Mouse (Mus musculus) naive thymus-derived CD4-positive, alpha-beta T cell, adult 2 months (primary cell): ENCODE results near the gene Prkce.
A peak's percentile ranks its signal among the peaks of the same experiment; 100 is the strongest.

Source experiments
- DNase-seq: peaks from one replicate; pipeline ENCODE4 v3.0.0-alpha.2; 2011; ENCODE audit warnings: low read depth

Gene Prkce

DNA sequence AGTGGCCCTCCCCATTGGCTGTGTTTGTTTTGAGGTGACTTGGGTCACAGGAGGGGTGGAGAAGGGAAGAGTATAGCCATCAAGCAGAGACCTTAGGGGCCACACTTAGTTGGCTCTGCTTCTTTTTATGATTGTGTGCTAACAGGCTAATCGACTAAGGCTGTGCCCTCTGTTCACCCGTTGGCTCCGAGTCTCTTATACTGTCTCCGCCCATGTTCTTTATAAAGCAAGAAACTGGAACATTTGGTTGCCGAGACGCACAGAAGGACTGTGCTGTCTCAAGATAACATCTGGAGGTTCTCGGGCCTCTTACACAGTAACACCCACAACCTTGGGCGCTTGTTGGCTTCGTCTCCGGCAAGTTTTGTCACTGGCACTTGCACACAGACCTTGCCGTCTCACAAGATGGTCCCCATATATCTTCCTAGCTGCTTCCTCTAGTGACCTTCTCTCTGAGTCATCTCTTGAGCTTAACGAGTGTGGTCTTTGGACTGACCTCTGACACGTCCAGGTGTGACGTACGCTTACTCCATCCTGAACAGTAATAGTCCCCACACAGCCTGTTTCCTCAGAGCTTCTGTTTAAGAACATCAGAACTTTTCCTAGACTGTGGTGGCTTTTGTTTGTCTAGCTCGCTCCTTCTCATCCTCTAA lies 406.1 kb downstream of the Prkce start:
- DNase-seq, result no peak

DNA sequence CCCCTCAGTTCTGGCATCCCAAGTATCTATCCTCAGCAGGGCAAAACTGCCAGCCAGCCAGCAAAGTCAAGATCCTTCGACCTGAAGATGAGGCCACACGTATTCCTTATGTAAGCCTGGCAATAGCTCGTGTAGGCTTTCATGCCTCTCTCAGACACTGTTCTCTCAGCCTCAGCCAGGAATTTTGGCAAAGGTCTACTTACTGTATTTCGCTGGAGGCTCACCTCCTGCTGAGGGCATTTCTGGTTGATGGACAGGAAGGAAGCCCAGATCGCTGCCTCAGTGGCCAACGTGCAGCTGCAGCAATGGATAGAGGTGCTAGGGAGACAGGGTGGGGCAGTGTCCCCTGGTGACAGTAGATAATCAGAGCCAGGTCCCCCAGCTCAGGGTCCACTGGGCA lies 413.1 kb downstream of the Prkce start:
- DNase-seq, result no peak

DNA sequence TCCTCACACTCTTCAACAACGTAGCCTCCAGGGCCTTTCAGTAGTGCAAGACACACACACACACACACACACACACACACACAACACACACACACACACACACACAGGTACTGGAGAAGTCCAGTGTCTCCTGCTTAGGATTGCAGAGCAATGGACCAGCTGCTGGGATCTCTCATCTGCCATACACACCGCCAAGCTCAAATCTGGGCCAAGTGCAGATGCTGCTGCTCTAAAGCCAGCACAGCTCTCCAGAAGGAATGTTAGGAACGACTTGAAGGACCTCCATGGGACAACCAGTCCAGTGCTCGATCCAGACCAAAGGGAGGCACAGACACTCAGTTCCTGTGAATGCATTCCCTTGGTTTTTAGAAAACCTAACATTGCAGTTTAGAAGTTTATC lies 414.8 kb downstream of the Prkce start:
- DNase-seq, result no peak

DNA sequence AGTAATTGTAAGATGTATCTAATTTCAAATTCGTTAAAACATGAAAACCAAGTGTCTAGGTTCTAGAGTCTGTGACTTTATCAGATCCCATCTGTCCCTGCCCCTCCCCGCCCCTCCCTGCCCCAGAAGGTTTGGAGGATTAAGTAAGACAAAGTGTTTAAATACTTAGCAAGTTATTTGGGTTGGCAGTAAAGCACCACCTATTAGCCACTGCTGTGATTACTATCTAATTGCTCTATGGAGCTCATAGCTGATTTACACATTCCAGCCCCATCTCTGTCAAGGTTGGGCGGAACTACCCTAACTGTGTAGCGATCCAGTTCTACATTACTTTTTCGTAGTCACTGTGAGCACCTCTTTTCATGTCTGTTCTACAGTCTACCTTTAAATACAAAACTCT lies 418.9 kb downstream of the Prkce start:
- no peak for DNase-seq

DNA sequence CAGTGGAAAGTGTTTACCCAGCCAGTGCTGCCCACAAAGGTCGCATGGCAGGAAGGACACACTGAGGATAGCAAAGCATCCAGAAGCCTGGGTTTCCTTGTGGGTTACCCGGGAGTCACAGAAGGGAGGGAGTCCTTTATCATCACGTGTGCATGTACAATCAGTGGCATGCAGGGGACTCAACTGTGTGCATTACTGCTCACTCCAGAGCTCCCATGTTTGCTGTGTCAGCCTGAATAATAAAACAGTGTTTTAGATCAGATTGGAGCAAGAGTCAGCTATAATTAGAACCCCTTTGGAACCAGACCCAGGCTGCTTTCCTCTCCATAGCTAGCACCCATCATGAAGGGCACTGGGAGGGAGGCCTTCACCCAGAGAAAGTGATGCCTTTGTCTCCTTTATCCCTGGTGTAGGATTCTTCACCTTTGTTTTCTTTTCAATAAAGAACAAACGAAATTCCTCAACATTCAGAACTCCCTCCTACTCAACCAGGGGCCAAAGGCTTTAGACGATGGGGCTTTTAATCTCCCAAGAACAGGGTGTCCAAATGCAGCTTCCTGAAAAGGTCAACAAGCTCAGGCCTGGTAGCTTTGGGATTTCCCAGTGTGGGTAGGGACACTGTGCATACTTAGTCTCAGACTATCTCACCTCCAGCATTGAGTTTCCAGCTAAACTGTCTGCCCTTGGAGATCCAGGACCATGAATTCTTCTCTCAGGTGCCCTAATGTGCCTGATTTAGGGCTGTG lies 421.3 kb downstream of the Prkce start:
- no peak for DNase-seq

DNA sequence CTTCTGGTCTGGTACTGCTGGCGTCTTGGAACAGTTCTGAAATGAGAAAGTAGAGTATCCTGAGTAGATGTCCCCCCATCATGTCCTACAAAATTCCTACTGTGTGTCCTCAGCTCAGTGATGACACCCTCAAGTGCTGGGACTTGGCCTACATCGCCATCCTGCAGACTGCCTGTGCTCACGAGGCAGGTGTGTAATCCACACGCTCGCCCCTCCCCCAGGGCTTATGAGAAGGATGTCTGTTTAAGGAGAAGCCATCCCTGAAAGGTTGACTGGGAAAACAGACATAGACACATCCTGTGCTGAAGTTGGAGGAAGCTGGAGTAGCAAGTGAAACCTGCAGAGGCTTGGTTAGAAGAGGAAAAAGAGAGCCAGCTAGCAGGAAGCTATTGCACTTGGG lies 422.1 kb downstream of the Prkce start:
- no peak for DNase-seq

DNA sequence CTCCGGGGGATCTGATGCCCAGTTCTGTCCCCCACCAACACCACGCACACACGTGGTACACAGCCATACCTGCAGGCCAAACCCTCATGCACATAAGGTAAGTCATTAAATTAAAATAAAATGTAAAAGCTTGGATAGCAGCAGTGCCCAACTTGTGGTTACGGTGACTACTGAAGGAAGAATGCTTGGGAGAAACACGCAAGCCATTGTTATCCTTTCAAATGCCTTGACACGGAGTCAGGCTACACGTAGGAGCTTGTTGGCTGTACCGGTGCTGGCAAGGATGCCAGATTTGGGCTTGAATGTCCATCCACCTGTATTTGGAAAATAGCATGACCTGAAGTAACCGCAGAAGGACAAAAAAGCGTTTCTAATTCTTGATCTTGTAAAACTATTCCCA lies 423.7 kb downstream of the Prkce start:
- DNase-seq, result no peak

DNA sequence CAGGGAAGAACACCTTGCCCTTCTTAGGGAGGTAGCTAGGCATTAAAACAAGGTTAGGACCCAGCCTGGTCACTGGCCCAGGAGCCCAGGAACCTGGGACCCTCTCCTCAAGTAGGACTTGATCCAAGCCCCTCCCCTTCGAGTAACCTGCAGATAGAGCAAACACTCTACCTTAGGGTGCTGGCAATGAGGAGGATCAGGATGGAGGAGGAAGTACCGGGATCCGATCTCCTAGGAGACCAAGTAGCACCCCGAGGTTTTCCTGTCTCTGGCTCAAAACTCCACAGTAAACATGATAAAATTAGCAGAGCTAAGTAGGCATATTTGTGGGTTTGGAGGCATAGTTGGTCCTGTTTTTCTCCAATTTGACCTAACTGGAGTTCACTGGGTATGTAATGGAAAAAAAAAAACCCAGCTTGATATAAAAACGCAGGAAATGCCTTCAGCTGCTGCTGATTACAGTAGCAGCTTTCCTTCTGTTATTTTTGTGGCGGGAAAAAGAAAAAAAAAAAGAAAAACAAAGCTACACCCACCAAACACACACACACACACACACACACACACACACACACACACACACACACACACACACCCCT lies 425.5 kb downstream of the Prkce start:
- peak; percentile 15 for DNase-seq

DNA sequence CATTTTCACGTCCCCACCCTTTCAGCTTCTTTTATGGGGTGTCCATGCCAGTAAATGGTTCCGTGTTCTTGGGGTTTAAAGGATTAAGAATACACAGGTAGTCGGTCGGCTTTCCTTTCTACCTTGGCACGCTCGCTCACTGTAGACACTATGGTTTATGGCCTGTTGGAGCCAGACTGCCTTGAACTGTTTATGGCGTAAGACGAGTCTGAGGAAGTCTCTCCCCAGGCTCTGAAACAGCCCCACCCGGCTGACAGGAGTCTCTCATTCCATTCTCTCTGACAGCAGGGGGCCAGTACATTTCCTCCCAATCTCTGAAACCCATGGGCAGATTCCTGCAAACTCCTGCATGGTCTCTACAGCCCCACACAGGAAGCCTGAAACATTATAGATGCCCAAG lies 427.9 kb downstream of the Prkce start:
- no peak for DNase-seq

DNA sequence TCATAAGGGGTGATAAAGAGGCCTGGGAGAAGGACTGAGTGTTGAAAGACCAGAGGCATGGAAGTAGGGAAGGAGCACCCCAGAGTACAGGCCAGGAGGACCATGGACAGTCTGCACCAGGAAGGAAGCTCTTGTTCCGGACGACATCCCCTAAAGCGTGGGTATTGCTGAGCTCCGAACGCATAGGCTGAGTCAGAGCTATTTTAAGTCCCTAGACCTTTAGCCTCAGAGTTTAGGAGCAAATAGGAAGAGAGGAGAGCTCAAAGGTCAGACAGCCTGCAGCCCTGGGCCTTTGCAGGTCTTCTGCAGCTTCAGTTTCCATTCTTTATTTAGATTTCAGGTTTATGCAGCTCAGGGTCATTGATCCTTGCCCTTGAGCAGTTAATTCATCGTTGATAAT lies 433.5 kb downstream of the Prkce start:
- no peak for DNase-seq

DNA sequence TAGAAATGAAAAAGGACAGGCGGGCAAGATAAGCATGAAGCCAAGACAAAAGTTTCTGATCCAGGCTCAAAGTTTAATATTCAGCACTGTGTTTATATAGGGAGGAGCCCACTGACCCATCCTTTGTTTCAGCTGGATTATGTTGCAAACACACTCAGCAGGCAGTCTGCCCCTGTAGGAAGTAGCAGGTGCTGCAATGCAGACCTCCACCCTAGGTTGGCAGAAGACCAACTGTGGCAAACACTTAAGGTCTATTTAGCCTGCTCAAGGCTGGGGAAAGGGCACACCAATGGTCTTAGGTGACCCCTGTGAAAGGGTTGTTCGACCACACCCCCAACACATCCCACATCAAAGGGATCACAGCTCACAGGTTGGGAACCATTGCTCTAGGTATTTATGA lies 434.3 kb downstream of the Prkce start:
- DNase-seq, result no peak

DNA sequence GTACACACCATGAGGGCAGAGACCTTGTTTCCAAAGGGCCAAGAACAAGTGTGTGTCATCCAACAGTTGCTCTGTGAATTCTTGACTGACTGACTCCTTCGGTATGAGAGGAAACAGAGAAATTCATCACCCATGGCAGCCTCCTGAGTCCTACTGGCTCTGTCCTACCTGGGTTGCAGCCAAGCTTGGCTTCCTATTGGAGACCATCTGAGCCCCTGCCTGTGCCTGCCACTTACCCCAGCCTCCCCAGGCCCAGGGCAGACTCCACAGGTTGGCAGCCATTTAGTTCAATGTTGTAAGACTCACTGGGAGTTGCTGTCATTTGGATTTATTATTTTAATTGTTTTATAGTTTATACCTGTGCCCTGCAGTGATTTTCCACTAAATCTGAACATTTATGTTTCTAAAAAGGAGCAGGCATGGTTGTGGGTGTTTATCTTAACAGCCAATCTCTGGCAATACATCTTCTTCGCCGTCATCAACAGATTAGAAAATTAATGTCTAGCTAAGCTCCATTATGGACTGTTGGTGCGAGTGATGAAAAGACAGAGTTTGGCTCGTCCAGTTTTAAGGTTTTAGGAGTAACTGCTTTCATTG lies 436.4 kb downstream of the Prkce start:
- no peak for DNase-seq

DNA sequence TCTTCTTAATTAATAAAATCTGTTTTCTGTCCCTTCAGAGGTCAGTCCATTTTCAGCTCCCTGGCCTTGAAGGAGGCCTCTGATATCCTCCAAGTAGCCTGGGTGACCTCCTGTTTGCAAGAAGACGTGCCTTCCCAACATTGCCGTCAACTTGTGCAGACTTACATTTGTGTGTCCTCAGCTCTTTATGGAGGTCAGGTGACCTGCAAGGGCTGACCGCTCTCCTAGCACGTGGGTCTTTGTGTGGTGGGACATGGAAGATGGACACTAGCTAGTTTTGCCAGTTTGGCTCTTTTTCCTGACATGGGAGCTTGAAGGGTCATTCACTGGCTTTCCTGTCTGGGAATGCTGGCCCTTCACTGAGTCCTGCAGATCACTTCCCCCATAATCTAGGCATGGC lies 440.4 kb downstream of the Prkce start:
- no peak for DNase-seq

DNA sequence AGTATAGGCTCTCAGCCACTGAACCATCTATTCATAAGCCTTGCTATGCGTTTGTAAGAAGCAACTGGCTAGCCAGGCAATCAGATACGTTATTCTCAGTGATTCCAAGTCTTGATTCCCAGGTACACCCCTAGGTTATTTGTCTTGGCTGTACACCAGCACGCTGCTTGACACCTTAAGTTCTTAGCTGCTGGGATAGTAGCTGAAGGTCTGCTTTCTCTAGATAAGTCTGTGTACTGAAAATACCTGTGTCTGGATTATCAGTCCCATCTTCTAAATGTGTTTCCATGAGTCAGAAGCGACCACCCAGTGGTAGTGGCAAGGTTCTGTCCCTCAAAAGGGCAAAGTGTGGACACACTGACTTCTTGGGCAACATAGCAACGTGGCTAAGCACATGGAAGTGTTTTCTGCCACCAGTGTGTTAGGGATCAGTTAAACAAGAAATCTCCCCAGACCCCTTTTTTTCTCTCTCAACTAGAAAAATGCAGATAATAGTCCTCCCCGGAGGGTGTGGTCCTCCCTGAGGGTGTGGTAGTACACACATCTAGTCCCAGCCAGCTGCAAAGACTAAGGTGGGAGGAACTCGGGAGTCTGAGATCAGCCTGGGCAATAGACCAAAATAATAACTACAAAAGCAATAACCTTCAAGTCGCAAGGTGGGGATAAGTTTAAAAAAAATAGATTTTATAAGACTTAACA lies 442.8 kb downstream of the Prkce start:
- DNase-seq, result no peak

DNA sequence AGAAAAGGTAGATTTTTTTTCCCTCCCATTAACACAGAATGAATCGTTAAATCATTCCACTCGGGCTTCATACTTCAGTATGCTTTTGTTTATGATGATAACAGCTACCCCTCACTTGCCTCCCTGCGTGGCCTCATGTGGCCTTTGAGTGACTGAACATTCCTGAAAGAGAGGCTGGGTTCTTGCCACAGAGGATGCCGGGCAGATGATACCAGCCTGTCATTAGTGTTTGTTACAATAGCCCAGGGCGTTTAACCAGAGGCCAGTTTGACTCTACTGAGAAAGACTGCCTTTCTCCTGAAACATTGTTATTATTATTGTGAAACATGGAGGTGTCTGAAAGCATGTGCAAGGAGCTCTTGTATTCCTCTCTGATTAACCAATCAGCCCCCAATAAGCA lies 444.2 kb downstream of the Prkce start:
- no peak for DNase-seq

DNA sequence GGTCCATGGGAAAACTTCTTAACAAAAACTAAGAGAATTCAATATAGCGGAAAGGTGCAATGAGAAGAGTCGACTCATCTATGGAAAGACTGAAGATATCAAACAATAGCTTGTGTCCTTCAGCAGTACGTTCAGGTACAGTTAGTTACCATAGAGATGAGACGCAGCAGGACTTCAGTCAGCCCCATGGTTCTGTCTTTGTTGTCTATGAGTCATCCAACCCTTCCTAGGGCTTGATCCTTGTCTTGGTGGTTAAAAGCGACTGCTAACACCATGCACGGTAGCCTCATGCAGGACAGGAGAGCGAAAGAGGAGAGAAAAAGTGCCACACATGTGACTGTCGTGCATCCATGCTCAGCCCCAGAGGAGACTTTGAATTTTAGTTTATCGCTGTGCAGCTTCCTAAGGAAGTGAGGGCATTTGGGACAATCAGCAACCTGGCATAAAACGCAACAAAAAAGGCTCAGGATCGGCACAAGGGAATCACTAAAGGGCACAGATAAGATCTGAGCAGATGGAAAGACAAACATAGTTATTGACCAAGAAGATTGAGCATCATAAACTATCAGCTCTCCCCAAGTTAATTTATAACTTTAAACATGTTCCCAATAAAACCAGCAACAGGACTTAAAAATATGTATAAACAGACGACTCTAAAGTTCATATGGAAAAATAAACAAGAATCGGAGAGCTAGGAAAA lies 448.2 kb downstream of the Prkce start:
- no peak for DNase-seq

DNA sequence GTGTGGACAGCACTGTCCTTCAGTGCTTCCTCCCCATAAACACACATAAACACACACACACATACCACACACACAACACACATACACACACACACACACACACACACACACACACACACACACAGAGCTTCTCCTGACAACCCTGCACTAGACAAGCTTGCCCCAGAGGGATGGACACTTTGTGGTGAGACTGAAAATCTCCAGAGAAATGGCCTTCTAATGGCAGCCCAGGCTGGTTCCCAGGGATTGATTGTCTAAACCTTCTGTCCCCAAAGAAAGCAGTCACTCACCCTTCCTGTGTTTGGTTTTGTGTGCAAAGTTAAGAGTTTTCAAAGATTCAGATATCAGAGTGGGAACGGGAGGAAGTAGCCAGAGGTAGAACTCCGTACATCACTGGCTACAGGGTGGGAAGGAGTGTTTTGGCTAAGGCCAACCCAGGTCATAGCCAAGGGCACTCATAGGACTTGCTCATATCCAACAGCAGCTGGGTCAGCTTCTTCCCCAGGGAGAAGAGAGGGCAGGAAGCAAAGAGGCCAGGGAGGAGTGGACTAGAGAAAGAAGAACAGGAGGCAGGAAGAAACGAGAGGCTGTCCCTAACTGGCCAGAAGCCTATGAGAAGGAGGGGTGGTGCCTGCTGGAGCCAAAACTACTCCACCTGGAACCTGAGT lies 450.1 kb downstream of the Prkce start:
- DNase-seq, result no peak

DNA sequence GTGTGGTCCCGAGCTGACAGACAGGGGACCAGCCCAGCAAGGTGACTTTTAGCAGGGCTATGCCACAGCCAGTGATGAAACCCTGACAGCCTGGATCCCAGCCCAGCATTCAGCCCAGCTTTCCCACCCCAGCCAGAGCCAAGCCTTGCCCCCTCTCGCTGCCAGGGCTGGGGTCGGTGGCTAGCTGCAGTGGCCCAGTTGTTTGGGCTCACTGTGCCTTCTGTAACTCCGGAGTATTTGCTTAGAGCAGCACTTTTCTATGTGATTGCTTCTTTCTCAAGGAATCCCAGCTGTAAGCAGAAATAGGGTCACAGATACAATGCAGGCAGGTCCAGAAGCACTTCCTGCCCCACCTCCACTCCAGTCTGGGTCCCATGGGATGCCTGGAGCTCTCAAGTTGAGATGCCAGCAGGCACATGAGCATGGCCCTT lies 450.9 kb downstream of the Prkce start:
- no peak for DNase-seq

DNA sequence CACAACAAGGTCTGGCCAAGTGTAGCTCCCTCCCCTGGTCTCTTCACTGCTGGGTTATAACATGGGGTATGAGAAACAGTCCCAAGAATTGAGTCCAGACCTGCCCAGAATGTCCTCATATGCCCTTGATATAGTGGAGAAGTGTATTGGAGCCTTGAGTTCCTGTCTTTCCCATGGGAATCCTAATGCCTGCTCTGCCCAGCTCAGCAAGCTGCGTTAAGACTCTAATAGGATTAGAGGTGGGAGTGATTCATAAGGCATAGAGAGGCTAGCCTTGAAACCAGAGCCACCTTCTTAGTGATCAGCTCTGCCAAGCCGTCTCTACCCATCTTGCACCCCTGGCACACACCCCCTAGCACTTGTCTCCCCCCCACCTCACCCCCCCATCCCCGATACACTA lies 455.3 kb downstream of the Prkce start:
- no peak for DNase-seq

DNA sequence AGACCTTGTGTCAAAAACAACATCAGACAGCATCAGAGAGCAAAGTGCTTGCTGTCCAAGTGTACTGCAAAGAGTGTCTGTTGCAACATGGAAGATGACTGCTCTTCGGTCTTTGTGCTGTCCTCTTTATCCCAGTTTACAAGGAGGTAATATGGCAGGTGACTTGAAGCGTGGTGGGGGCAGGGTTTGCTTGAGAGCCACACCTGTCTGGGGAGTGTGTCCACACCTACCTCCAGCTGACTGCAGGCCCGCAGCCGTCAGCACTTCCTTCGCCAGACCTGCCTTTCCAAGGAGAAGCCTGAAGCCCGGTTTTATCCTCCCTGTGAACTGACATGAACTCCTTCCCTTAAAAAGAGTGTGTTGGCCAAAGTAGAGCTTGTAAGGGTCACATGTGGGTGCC lies 458.9 kb downstream of the Prkce start:
- no peak for DNase-seq

DNA sequence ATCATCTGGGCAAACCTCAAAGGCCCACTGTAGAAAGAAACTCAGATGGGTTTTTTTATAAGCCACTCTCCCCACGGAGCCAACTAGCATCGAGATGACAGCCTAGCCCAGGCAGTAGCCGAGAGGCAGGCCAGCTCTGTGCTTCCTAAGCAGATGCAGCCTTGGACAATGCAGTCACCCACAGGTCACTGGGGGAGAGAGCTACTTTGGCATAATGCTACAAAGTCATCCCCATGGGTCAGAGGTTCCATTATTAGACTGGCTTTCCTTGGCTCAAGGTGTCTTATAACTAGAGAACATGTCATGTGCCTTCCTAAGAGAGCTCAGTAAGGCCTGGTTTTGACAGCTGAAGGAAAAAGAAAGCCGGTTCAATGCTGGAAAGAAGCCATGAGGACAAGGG lies 465.5 kb downstream of the Prkce start:
- no peak for DNase-seq
